14 mouse cellular contexts compared by ENCODE assay signal in genomic region chr17:69230131-69230621, GRCm38 (mm10).
DNase-seq lines count a peak whose midpoint lies in the region; ATAC-seq lines count a peak whose summit lies in the region.
"Had no signal": no experiment of that assay in that cellular context is flagged by ENCODE, and none has a peak within 500 bp of the region (broad histone marks: within the 10 kb centered on the region; RNA-seq: fewer than 3 reads in every experiment).

No protein-coding gene starts in this region.

- H3K36me3 ChIP-seq in forebrain, embryonic 14.5 days (ENCODE audit: control insufficient read depth, insufficient read depth, low read length): no peaks in the 10 kb centered on the region
- no peaks in the 10 kb centered on the region for H3K36me3 ChIP-seq in midbrain, embryonic 12.5 days
- H3K36me3 ChIP-seq: G1E; intestine, embryonic 15.5 days had no signal

- DNase-seq in cerebellum, postnatal 10 days: peak; percentile 69 to 72
- DNase-seq in cerebellum, adult 11-12 months: no peak
- DNase-seq in 3T3-L1 (ENCODE audit: low read depth, low spot score): peak; percentile 17
- peak; percentile 85 for DNase-seq in forebrain, embryonic 14.5 days (ENCODE audit: low spot score)
- DNase-seq in spleen, adult 18-20 months: no peak
- no peak for DNase-seq in B cell, adult 2 months
- DNase-seq: gastrocnemius, postnatal 10 days; liver, postnatal 0 days; thymus, postnatal 25 days had no signal

- peak overlapping the region; percentile 18; the same call in 1 of the 2 replicates for H3K4me2 ChIP-seq in forebrain, embryonic 14.5 days (ENCODE audit: low read length)
- H3K4me2 ChIP-seq in midbrain, embryonic 12.5 days (replicated peaks): no peak overlapping the region
- H3K4me2 ChIP-seq: heart, embryonic 13.5 days; intestine, embryonic 15.5 days had no signal

- H3K27ac ChIP-seq in forebrain, embryonic 14.5 days (ENCODE audit: low read depth, low read length): peak overlapping the region; percentile 75
- peak overlapping the region; percentile 60 for H3K27ac ChIP-seq in midbrain, embryonic 12.5 days (replicated peaks)
- H3K27ac ChIP-seq: heart, embryonic 13.5 days; intestine, embryonic 15.5 days had no signal

- H3K4me3 ChIP-seq in forebrain, embryonic 14.5 days (ENCODE audit: low read depth, low read length): no peak overlapping the region
- H3K4me3 ChIP-seq in midbrain, embryonic 12.5 days: no peak overlapping the region
- H3K4me3 ChIP-seq: heart, embryonic 13.5 days; intestine, embryonic 15.5 days had no signal

- no peaks in the 10 kb centered on the region for H3K27me3 ChIP-seq in forebrain, embryonic 14.5 days (replicated peaks; ENCODE audit: control insufficient read depth, insufficient read depth, low read length)
- H3K27me3 ChIP-seq in midbrain, embryonic 12.5 days: no peaks in the 10 kb centered on the region
- H3K27me3 ChIP-seq: heart, embryonic 13.5 days; intestine, embryonic 15.5 days had no signal

- no peaks in the 10 kb centered on the region for H3K9me3 ChIP-seq in forebrain, embryonic 14.5 days (replicated peaks; ENCODE audit: control insufficient read depth, low read length)
- H3K9me3 ChIP-seq in midbrain, embryonic 12.5 days: no peaks in the 10 kb centered on the region
- H3K9me3 ChIP-seq: heart, embryonic 13.5 days; intestine, embryonic 15.5 days had no signal

- H3K9ac ChIP-seq in forebrain, embryonic 14.5 days (ENCODE audit: low read length): 0 out of 2 replicates have a peak overlapping the region, but pooled peaks have one; percentile 21
- H3K9ac ChIP-seq in midbrain, embryonic 12.5 days (replicated peaks): no peak overlapping the region
- H3K9ac ChIP-seq: heart, embryonic 13.5 days; intestine, embryonic 15.5 days; liver, postnatal 0 days had no signal

- peaks cover 13% of the 10 kb centered on the region for H3K4me1 ChIP-seq in forebrain, embryonic 14.5 days (ENCODE audit: control insufficient read depth, insufficient read depth, low read length)
- peaks cover 22% of the 10 kb centered on the region for H3K4me1 ChIP-seq in midbrain, embryonic 12.5 days

- peak; percentile 87 for ATAC-seq in forebrain, embryonic 14.5 days
- ATAC-seq in midbrain, embryonic 12.5 days (ENCODE audit: low FRiP score, low read depth): peak; percentile 31; the same call in 1 of the 2 replicates
- no peak for ATAC-seq in CD4-positive, CD25-positive, alpha-beta regulatory T cell, adult 4 months
- ATAC-seq: intestine, embryonic 15.5 days; liver, postnatal 0 days had no signal

- 4% methylated on average over 6 of the region's 6 CpGs for WGBS in forebrain, embryonic 14.5 days
- WGBS in midbrain, embryonic 12.5 days: 39% methylated on average over 6 of the region's 6 CpGs

Comparison
In these comparisons a context has a peak if more than half of its experiments do, and no peak if none do; other contexts are left out.
1. DNase-seq: peak in cerebellum, postnatal 10 days (2 of 2), 3T3-L1 (single experiment) and forebrain, embryonic 14.5 days (single experiment); none in cerebellum, adult 11-12 months (single experiment), spleen, adult 18-20 months (0 of 2) and B cell, adult 2 months (0 of 2).